Mouse (Mus musculus): ENCODE results near the gene Clic5.

Gene Clic5

DNA sequence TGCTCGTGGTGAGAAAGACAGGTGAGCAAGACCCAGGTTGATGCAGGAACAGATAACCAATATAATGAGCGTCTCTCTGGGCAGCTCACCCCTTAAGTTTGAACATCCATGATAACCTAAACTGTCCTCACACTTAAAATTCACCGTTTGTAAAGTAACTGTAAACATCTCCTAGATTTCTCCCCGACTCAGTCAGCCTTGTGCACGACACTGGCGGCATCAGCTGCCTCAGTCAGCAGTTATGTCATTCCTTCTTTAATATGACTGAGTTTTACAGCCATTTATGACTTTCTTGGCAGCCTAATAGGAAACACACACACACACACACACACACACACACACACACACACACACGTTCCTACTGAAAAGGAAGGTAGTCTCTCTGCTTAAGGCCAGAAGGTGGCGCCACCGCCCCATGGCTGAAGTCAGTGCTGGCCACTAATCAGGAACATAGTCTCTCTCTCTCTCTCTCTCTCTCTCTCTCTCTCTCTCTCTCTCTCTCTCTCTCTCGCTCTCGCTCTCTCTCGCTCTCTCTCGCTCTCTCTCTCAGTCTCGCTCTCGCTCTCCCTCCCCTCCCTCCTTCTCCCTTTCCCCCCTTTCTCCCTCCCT lies 73.3 kb downstream of the Clic5 start:
- peak; percentile 39 to 42 for DNase-seq (ENCODE audit: low spot score in 2 of 2)

GRCm38 (mm10) chr17:44270043-44270442 lies 81.7 kb downstream of the Clic5 start:
- DNase-seq (ENCODE audit: low spot score in 2 of 2): no peak

DNA sequence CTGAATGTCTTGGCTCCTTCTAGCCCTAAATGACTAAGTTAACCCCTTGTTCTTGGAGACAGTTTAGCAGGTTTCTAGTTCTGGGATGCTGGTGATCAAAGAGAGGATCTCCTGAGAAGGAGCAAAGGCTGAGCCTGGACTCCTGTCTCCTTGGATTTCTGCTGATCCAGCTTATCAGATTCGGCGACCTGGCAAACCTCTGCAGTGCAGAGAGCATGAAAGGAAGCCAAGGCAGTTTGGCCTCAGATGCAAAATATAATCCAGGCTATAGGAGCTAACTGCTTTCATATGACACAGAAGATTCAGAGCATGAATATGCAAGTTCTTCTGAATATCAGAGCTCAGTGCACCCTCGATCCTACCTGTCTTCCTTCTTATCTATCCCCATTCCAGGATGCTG lies 83.0 kb downstream of the Clic5 start:
- DNase-seq (ENCODE audit: low spot score in 2 of 2): no peak

DNA sequence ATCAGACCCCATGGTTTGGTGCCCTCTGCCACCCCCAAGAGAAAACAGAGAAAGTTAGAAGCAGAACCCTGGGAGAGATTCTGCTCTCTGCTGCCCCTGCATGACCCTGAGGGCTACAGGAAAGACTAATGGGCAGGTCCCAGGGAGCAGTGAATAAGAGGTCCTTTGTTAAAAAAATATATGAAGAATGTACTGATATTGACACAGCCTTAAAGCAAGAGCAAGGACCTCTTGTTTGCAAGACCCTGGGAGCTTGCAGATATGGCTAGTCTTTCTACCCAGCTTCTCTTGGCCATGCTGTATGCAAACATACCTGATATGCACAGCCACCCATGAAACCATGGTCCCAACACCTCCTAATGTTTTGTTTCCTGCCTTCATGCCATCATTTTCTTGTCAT lies 86.4 kb downstream of the Clic5 start:
- no peak for DNase-seq (ENCODE audit: low spot score in 2 of 2)

GRCm38 (mm10) chr17:44288320-44288719 lies 99.9 kb downstream of the Clic5 start:
- DNase-seq (ENCODE audit: low spot score in 2 of 2): no peak

- DNase-seq (ENCODE audit: low spot score in 2 of 2): no peak
These were observed 108.8 kb downstream of the Clic5 start for GRCm38 (mm10) chr17:44297221-44297620.

GRCm38 (mm10) chr17:44300236-44300635 lies 111.9 kb downstream of the Clic5 start:
- no peak for DNase-seq (ENCODE audit: low spot score in 2 of 2)

DNA sequence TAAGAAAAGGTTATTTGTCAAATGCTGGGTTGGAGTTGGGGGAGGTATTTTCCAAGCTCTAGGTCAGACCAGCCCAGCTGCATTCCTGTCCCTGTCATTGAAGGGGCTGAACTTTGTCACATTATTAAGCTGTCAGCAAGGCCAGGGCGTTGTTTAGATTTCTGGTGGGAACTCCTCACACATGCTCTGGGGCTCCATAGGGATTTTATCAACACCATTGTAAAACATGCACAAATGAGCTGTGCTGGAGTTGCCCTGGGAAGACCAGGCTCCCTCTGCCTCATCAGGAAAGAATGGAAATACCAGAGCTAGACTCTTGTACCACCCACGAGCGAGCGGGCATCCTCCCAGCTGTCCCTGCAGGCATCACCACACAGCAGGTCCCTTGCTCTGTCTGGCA lies 112.3 kb downstream of the Clic5 start:
- DNase-seq (ENCODE audit: low spot score in 2 of 2): no peak

GRCm38 (mm10) chr17:44301224-44301811 lies 112.9 kb downstream of the Clic5 start:
- no peak for DNase-seq (ENCODE audit: low spot score in 2 of 2)

DNA sequence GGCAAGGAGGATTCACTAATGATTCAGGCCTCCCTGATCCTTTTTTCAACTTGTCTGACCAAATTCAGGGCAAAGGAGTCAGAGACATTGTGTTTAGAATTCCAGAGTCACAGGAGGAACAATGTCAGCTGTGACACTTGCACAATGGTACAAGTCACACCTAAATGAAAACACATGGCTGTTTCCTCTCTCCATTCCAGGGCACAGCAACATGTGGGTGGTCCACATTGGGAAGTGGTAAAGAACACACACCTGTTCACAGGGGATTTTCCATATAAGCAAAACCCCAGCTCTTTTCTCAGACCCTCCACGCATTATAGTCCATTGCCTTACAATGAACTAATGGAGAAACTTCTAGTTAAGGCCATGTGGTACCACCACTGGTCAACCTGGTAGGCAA lies 115.7 kb downstream of the Clic5 start:
- DNase-seq (ENCODE audit: low spot score in 2 of 2): no peak

DNA sequence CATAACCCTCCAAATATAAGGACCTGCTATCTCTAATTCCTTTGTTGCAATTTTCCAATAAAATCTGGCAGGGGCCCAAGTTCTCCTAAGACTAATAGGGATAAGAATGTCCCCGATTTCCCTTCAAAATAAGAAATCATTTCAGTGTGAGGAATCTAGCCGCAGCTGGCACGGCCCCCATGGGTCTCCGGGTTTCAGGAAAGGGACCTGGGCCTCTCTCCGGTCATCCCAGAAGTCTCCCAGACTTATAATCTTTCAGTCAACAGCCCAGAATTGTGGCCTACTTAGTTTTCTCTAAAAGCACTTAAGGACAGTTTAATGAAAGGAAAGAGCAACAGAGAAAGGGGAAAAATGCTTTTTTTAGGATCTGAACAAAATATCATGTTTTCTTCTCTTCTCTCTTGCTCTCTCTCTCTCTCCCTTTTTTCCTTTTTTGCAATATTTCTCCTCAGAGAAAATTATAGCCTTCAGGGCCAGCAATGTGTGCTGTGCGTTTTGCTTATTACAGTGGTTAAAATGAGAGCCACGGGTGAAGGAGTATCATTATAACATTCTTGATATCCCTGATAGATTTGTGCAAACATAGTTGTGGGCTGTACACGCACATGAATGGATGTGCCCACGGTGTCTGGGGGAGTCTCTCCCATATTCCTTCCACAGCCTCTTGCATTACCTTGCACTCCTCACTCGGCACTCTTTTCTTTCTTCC lies 121.7 kb downstream of the Clic5 start:
- DNase-seq (ENCODE audit: low spot score in 2 of 2): no peak

DNA sequence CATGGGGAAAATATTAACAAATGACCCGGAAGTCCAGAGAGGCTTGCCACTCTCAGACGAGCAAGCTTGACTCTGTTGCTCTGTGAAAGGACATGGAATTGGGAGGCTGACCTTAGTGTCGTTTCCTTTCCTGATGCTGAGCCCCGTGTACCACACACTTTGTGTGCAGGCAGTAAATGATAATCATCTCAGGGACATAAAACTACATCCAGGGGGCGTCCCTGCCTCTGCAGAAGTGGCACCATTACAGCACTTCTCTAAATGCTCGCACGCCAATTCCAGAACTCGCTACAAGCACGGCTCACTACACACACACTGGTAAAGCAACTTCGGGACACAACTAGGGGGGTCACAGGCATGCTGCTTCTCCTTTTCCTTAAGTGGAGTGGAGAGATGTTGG lies 136.9 kb downstream of the Clic5 start:
- DNase-seq (ENCODE audit: low spot score in 2 of 2): no peak

DNA sequence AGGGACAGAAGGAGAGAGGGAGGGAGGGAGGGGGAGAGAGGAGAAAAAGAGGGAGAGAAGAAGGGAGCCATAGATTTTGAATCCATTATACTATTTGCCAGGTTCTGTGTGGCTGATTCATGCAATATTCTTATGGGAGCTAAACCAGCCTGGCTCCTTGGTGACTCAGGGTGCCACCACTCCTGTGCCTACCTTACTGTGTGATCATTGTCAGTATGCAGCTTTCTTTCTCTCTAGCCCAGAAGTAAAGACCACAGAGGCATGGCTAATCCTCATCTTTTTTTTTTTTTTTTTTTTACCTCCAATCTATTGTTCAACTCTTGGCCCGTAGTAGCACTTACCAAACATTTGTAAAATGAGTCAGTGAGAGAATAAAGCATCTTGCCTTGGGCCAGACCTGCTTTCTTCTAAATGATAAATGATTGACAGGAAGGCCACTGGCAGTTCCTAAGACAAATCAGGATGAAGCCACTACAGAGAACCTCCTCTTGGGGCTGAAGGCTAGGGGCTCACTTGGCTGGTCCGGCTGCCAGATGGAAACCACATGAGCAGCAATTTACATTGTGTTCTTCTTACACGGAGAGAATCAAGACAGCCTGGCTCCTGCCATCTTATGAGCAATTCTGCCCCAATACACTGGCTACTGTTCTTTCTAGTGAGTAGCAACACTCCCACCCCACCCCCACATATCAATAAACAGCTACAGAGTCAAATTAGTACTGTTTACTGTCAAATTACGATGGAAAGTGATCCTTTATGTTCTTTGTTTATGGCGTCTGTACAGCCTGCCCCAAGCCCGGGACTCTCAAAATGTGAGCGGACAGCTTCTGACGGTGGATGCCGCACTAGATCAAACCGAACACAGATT lies 139.1 kb downstream of the Clic5 start:
- DNase-seq (ENCODE audit: low spot score in 2 of 2): no peak

DNA sequence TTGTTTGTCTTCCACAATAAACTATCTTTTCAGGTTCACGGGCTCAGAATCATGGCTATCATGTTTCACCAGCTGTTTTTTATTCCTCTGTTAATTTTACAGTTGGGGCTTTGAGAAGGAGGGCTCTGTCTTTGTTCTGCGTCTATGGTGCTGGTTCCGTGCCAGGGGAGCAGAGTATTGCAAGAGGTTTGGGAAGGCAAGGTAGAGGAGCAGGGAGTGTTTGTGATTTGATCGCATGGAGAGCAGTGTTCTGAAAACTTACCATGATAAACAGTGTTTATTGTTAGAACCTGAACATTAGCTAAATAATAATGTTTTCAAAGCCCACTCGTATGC lies 139.7 kb downstream of the Clic5 start:
- DNase-seq (ENCODE audit: low spot score in 2 of 2): no peak

Measured in frontal cortex, postnatal 14 days (tissue).